Mouse (Mus musculus) bone marrow macrophage, adult 2 months (primary cell): ENCODE data around the gene Osbpl2.

Experiments
- CTCF ChIP-seq: IDR thresholded peaks from 2 replicates; pipeline ENCODE4 v1.5.1; 2012; ENCODE audit warnings: low read depth, mild to moderate bottlenecking, low read length, moderate library complexity
- POLR2A ChIP-seq: IDR thresholded peaks from 2 replicates; pipeline ENCODE4 v1.6.1; 2012; ENCODE audit warnings: mild to moderate bottlenecking, low read depth, low read length, borderline replicate concordance

DNA sequence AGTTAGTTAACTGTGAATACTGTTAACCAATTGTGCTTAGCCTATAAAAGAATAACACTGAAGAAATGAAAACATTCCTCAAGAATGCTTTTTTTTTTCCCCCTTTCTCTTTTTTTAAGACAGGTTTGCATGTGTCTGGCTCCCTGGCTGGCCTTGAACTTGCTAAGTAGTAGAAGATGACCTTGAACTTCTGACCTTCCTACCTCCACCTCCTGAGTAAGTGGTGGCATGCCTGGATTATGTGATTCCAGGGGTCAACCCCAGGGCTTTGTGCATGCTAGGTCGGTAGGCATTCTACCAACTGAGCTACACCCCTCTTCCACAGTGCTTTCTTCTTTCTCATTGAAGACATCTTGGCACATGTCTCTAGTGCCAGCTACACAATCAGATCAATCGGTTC lies 47.4 kb upstream of the Osbpl2 start:
- TF ChIP-seq POLR2A (no peak), CTCF (no peak)
